Mouse (Mus musculus): Measurements from ENCODE around the gene Trim38. TPM values are rescaled to one million over a fixed set of nuclear protein-coding genes. Genes with fewer than 3 reads are reported as not detected.
A peak's percentile ranks its signal among the peaks of the same experiment; 100 is the strongest.

Trim38 gene
- polyA plus RNA-seq, 2 experiments: 0.06 TPM; not detected in 1

- ATAC-seq (ENCODE audit: insufficient read depth) (no peak), DNase-seq (ENCODE audit: low read depth in 3 of 3, low spot score in 3 of 3) (no peak)
- TF ChIP-seq EP300 (IDR thresholded peaks at IDR 0.05; ENCODE audit: low read depth) (no peak), CTCF (IDR thresholded peaks at IDR 0.05; ENCODE audit: low read depth) (peak; percentile 37; the same call in 1 of the 2 replicates)
Observed at GRCm38 (mm10) chr13:23816148-23816547, 46.4 kb downstream of the Trim38 start.

GRCm38 (mm10) chr13:23820179-23820940 lies 50.6 kb downstream of the Trim38 start:
- no peak overlapping the region for H3K27ac ChIP-seq
- H3K4me1 ChIP-seq (replicated peaks; ENCODE audit: control insufficient read depth in 2 of 2, insufficient read depth in 2 of 2, low read length in 1 of 2): no peaks in the 10 kb centered on the region; a peak in 1 of 4 replicates
- no peak for DNase-seq (ENCODE audit: low read depth in 3 of 3, low spot score in 3 of 3)
- no peaks in the 10 kb centered on the region for H3K27me3 ChIP-seq (ENCODE audit: control insufficient read depth, insufficient read depth, low read length)
- no peak overlapping the region for H3K9ac ChIP-seq (replicated peaks)
- TF ChIP-seq CTCF (IDR thresholded peaks at IDR 0.05; ENCODE audit: low read depth) (no peak), EP300 (IDR thresholded peaks at IDR 0.05; ENCODE audit: low read depth) (no peak)
- H3K4me2 ChIP-seq (ENCODE audit: low read depth): no peak overlapping the region
- no peaks in the 10 kb centered on the region for H3K9me3 ChIP-seq (ENCODE audit: control insufficient read depth, low read length)
- no peaks in the 10 kb centered on the region for H3K36me3 ChIP-seq (replicated peaks; ENCODE audit: control insufficient read depth, insufficient read depth, low read depth)
- H3K4me3 ChIP-seq (ENCODE audit: insufficient read depth in 1 of 2, low read depth in 2 of 2, low read length in 2 of 2): no peak overlapping the region
- 47% methylated on average over 4 of the region's 4 CpGs for WGBS (ENCODE audit: insufficient replicate concordance)
- no peak for ATAC-seq (ENCODE audit: insufficient read depth)

More at GRCm38 (mm10) chr13:23816148-23816547, 46.4 kb downstream of the Trim38 start:
- Histone ChIP-seq H3K4me2 (ENCODE audit: low read depth) (no peak overlapping the region), H3K9ac (replicated peaks) (no peak overlapping the region), H3K27ac (no peak overlapping the region), H3K9me3 (ENCODE audit: control insufficient read depth, low read length) (no peaks in the 10 kb centered on the region), H3K36me3 (replicated peaks; ENCODE audit: control insufficient read depth, insufficient read depth, low read depth) (no peaks in the 10 kb centered on the region), H3K4me1 (replicated peaks; ENCODE audit: control insufficient read depth in 2 of 2, insufficient read depth in 2 of 2, low read length in 1 of 2) (no peaks in the 10 kb centered on the region), H3K4me3 (ENCODE audit: insufficient read depth in 1 of 2, low read depth in 2 of 2, low read length in 2 of 2) (no peak overlapping the region), H3K27me3 (ENCODE audit: control insufficient read depth, insufficient read depth, low read length) (no peaks in the 10 kb centered on the region)
- WGBS (ENCODE audit: insufficient replicate concordance): 35% methylated on average over 2 of the region's 2 CpGs

- Histone ChIP-seq H3K9me3 (ENCODE audit: control insufficient read depth, low read length) (no peaks in the 10 kb centered on the region), H3K36me3 (replicated peaks; ENCODE audit: control insufficient read depth, insufficient read depth, low read depth) (no peaks in the 10 kb centered on the region), H3K4me1 (replicated peaks; ENCODE audit: control insufficient read depth in 2 of 2, insufficient read depth in 2 of 2, low read length in 1 of 2) (no peaks in the 10 kb centered on the region; a peak in 1 of 4 replicates), H3K4me3 (ENCODE audit: insufficient read depth in 1 of 2, low read depth in 2 of 2, low read length in 2 of 2) (no peak overlapping the region), H3K9ac (replicated peaks) (no peak overlapping the region), H3K27ac (no peak overlapping the region), H3K4me2 (ENCODE audit: low read depth) (no peak overlapping the region), H3K27me3 (ENCODE audit: control insufficient read depth, insufficient read depth, low read length) (no peaks in the 10 kb centered on the region)
- 51% methylated on average over 3 of the region's 3 CpGs for WGBS (ENCODE audit: insufficient replicate concordance)
- TF ChIP-seq CTCF (IDR thresholded peaks at IDR 0.05; ENCODE audit: low read depth): no peak
- no peak for TF ChIP-seq EP300 (IDR thresholded peaks at IDR 0.05; ENCODE audit: low read depth)
- ATAC-seq (ENCODE audit: insufficient read depth): no peak
- DNase-seq (ENCODE audit: low read depth in 3 of 3, low spot score in 3 of 3): no peak
Observed at GRCm38 (mm10) chr13:23822213-23822612, 52.5 kb downstream of the Trim38 start.

- no peak for ATAC-seq (ENCODE audit: insufficient read depth)
- Histone ChIP-seq H3K4me2 (ENCODE audit: low read depth) (no peak overlapping the region), H3K9ac (replicated peaks) (no peak overlapping the region), H3K27ac (no peak overlapping the region), H3K9me3 (ENCODE audit: control insufficient read depth, low read length) (no peaks in the 10 kb centered on the region), H3K4me1 (replicated peaks; ENCODE audit: control insufficient read depth in 2 of 2, insufficient read depth in 2 of 2, low read length in 1 of 2) (peaks cover 0 to 3% of the 10 kb centered on the region in 2 experiments; a peak in 2 of 4 replicates), H3K36me3 (replicated peaks; ENCODE audit: control insufficient read depth, insufficient read depth, low read depth) (no peaks in the 10 kb centered on the region), H3K4me3 (ENCODE audit: insufficient read depth in 1 of 2, low read depth in 2 of 2, low read length in 2 of 2) (no peak overlapping the region), H3K27me3 (ENCODE audit: control insufficient read depth, insufficient read depth, low read length) (no peaks in the 10 kb centered on the region)
- TF ChIP-seq EP300 (IDR thresholded peaks at IDR 0.05; ENCODE audit: low read depth) (no peak), CTCF (IDR thresholded peaks at IDR 0.05; ENCODE audit: low read depth) (no peak)
- WGBS (ENCODE audit: insufficient replicate concordance): 44% methylated on average over 3 of the region's 3 CpGs
- no peak for DNase-seq (ENCODE audit: low read depth in 3 of 3, low spot score in 3 of 3)
Observed at GRCm38 (mm10) chr13:23826606-23827005, 56.9 kb downstream of the Trim38 start.

GRCm38 (mm10) chr13:23833053-23833452 lies 63.3 kb downstream of the Trim38 start:
- Histone ChIP-seq H3K4me3 (ENCODE audit: insufficient read depth in 1 of 2, low read depth in 2 of 2, low read length in 2 of 2) (no peak overlapping the region), H3K9ac (replicated peaks) (no peak overlapping the region), H3K4me2 (ENCODE audit: low read depth) (no peak overlapping the region), H3K36me3 (replicated peaks; ENCODE audit: control insufficient read depth, insufficient read depth, low read depth) (no peaks in the 10 kb centered on the region), H3K27ac (no peak overlapping the region), H3K9me3 (ENCODE audit: control insufficient read depth, low read length) (no peaks in the 10 kb centered on the region), H3K4me1 (replicated peaks; ENCODE audit: control insufficient read depth in 2 of 2, insufficient read depth in 2 of 2, low read length in 1 of 2) (no peaks in the 10 kb centered on the region; a peak in 1 of 4 replicates), H3K27me3 (ENCODE audit: control insufficient read depth, insufficient read depth, low read length) (no peaks in the 10 kb centered on the region)
- TF ChIP-seq EP300 (IDR thresholded peaks at IDR 0.05; ENCODE audit: low read depth): no peak
- TF ChIP-seq CTCF (IDR thresholded peaks at IDR 0.05; ENCODE audit: low read depth): peak; percentile 69
- WGBS (ENCODE audit: insufficient replicate concordance): 11% methylated on average over 6 of the region's 6 CpGs
- peak in 2 of 3 experiments; percentile 14 to 25 for DNase-seq (ENCODE audit: low read depth in 3 of 3, low spot score in 3 of 3)
- no peak for ATAC-seq (ENCODE audit: insufficient read depth)

Measured in liver, embryonic 14.5 days (tissue).